Mouse (Mus musculus) forebrain, embryonic 16.5 days (tissue): ENCODE data around the gene Dram1. TPM values are rescaled to one million over a fixed set of nuclear protein-coding genes. Genes with fewer than 3 reads are reported as not detected.

ENCODE experiments used
- ATAC-seq: fragments of 200-750 bp; cut with Nextera tagmentation; 2 replicates; pipeline ENCODE4 v1.8.0; 2017; ENCODE audit warnings: mild to moderate bottlenecking, moderate library complexity
- H3K27ac ChIP-seq: fragments of 300-500 bp; sonication (generic); 2 replicates; pipeline ENCODE4 v1.5.1; 2014; ENCODE audit warnings: low read length, control low read depth
- H3K27me3 ChIP-seq: fragments of 300-500 bp; sonication (generic); replicated peaks from 2 replicates; pipeline ENCODE4 v1.6.1; 2014; ENCODE audit warnings: low read length; ENCODE audit not compliant: control insufficient read depth, insufficient read depth
- H3K36me3 ChIP-seq: fragments of 300-500 bp; sonication (generic); 2 replicates; pipeline ENCODE4 v1.6.1; 2014; ENCODE audit not compliant: control insufficient read depth, insufficient read depth
- H3K4me1 ChIP-seq: fragments of 300-500 bp; sonication (generic); replicated peaks from 2 replicates; pipeline ENCODE4 v1.6.1; 2014; ENCODE audit warnings: low read length; ENCODE audit not compliant: control insufficient read depth, insufficient read depth
- H3K4me2 ChIP-seq: fragments of 300-500 bp; sonication (generic); 2 replicates; pipeline ENCODE4 v1.6.1; 2014; ENCODE audit warnings: mild to moderate bottlenecking, low read length, control low read depth
- H3K4me3 ChIP-seq: fragments of 300-500 bp; sonication (generic); replicated peaks from 2 replicates; pipeline ENCODE4 v1.5.1; 2014; ENCODE audit warnings: mild to moderate bottlenecking, low read length, control low read depth
- H3K9ac ChIP-seq: fragments of 300-500 bp; sonication (generic); replicated peaks from 2 replicates; pipeline ENCODE4 v1.6.1; 2014; ENCODE audit warnings: low read depth, low read length, control low read depth
- H3K9me3 ChIP-seq: fragments of 300-500 bp; sonication (generic); 2 replicates; pipeline ENCODE4 v1.6.1; 2016; ENCODE audit warnings: low read length; ENCODE audit not compliant: control insufficient read depth
- WGBS: fragments of 180-500 bp; shearing (Covaris S2); extraction: QIAGEN DNeasy Blood & Tissue Kit; methylation state at CpG from one replicate; pipeline ENCODE4 v1.1.7; 2014; 5-methylcytosine and 5-hydroxymethylcytosine counted together
- polyA plus RNA-seq: library from polyadenylated mRNA; unstranded; fragments of >200 nt; fragmentation: Nextera tagmentation; extraction: Ambion mirVana; gene quantifications from 2 replicates; pipeline ENCODE4 v1.2.1, GENCODE M21; 2015

The Dram1 gene
- polyA plus RNA-seq, 1 experiment from 2014 or later, result 0.70 TPM

DNA sequence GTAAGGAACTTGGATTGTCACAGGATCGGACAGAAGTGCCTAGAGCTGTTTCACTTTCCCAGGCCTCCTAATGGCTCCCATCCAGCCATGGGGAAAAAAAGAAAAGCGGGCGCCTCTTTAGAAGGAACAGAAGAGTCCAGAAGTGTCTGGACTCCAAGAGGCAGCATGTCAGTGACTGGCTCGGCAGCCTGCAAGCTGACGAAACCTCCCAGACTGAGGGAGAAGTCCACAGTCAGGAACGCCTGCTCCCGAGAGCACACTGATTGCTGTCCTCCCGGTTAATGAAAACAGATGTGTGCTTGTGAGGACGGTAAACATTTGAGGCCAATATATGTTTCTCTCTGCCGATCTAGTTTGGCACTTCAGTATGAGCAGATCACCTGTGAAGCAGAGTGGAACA lies 81.9 kb downstream of the Dram1 start:
- Histone ChIP-seq H3K36me3 (no peaks in the 10 kb centered on the region), H3K4me3 (no peak overlapping the region), H3K27ac (no peak overlapping the region), H3K9me3 (no peaks in the 10 kb centered on the region), H3K27me3 (no peaks in the 10 kb centered on the region), H3K9ac (no peak overlapping the region), H3K4me2 (no peak overlapping the region), H3K4me1 (no peaks in the 10 kb centered on the region)
- ATAC-seq, result no peak
- WGBS, result 81% methylated on average over 10 of the region's 10 CpGs

DNA sequence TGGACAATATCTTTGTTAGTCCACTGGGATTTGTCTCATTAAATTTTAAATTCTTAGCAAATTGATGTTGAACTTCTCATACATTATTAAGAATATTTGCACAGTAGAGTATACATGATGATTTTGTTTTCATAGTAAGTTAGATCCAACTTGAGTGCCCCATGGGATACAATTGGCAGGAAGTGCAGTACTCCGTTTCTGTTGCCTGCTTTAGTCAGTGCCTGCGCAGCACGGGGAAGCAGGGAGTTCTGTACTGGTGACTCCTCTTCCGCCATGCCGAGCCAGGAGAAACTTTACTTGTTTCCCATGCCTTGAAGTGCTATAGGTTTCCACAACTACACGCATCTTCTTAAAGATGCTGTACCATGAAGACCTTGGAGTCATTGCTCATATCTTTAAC lies 83.8 kb downstream of the Dram1 start:
- no peaks in the 10 kb centered on the region for H3K27me3 ChIP-seq
- H3K27ac ChIP-seq, result no peak overlapping the region
- no peak for ATAC-seq
- H3K4me1 ChIP-seq, result no peaks in the 10 kb centered on the region
- no peak overlapping the region for H3K9ac ChIP-seq
- no peak overlapping the region for H3K4me3 ChIP-seq
- H3K36me3 ChIP-seq, result no peaks in the 10 kb centered on the region
- no peak overlapping the region for H3K4me2 ChIP-seq
- WGBS, result 87% methylated on average over 6 of the region's 6 CpGs
- H3K9me3 ChIP-seq, result no peaks in the 10 kb centered on the region

DNA sequence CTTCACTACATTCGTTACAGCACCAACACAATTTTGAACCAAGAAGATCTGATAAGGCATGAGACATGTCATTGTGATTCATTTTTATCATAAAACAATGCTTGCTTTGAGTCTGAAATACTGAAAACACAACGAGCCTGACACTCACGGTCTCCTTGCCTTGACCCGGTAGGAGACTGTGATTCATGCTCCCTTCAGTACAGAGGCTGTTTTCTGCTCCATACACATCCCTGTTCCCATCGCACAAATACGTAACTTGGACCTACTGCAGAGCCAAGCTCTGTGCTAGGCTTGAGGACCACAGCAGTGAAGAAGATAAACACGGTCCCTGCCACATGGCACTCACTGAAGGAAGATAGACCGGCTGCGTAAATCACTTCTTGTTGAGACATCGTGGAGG lies 90.8 kb downstream of the Dram1 start:
- ATAC-seq, result no peak
- 91% methylated on average over 10 of the region's 10 CpGs for WGBS
- no peaks in the 10 kb centered on the region for H3K9me3 ChIP-seq

DNA sequence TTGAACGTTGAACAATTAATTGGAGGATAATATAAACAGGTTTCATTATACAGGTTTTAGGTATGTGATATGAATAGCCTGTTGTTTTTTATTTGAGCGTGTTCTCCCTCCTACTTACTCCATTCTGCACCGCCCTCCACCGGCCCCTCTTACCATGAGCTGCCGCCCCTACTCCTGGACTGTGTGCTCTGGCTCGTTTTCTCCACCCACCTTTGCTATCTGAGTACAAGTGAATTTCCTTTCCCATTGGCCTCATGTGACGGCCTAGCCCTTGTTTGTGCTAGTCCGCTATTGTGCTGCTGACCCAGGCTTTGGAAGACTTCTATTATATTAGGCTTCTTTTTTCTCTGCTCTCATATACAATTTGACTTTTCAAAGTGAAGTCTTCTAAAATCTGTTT lies 91.6 kb downstream of the Dram1 start:
- Histone ChIP-seq H3K4me3 (no peak overlapping the region), H3K9me3 (no peaks in the 10 kb centered on the region), H3K27me3 (no peaks in the 10 kb centered on the region), H3K27ac (no peak overlapping the region), H3K36me3 (no peaks in the 10 kb centered on the region), H3K4me2 (no peak overlapping the region), H3K4me1 (no peaks in the 10 kb centered on the region), H3K9ac (no peak overlapping the region)
- ATAC-seq, result no peak
- 63% methylated on average over 8 of the region's 8 CpGs for WGBS

More for the DNA sequence above, 90.8 kb downstream of the Dram1 start:
- H3K9ac ChIP-seq, result no peak overlapping the region
- no peak overlapping the region for H3K4me2 ChIP-seq
- H3K4me1 ChIP-seq, result no peaks in the 10 kb centered on the region
- no peak overlapping the region for H3K27ac ChIP-seq
- H3K27me3 ChIP-seq, result no peaks in the 10 kb centered on the region
- H3K36me3 ChIP-seq, result no peaks in the 10 kb centered on the region
- no peak overlapping the region for H3K4me3 ChIP-seq

DNA sequence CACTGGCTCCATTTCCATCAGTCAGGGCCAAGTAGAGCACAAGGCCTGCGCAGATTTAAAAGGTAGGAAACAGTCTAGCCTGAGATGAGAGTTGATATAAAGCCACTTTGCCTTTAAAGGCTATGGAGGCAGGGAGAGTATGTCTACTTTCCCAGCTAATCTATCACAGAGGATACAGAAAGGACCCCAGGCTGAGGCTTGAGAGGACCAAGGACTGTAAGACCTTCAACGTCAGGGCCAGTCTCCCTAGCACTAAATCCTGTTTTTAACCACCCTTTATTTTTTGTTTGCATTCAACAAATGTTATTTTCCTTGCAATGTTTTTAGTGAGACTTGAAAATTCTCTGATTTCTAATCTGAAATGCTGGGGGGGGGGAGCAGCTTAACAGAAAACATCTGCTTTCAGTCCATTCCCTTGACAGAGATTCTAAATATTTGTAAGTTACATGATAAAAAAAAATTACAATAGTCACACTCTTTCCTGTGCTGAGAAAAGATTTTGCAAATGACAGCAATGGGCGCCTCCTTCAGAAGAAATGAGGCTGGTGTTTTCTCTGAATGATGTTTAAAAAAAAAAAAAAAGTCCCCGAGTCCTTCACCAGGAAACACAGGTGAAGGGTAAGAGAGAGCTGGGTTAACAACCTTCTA lies 94.4 kb downstream of the Dram1 start:
- no peak overlapping the region for H3K4me3 ChIP-seq
- H3K4me1 ChIP-seq, result no peaks in the 10 kb centered on the region
- no peak overlapping the region for H3K27ac ChIP-seq
- no peaks in the 10 kb centered on the region for H3K27me3 ChIP-seq
- H3K9me3 ChIP-seq, result no peaks in the 10 kb centered on the region
- no peak overlapping the region for H3K4me2 ChIP-seq
- ATAC-seq, result no peak
- 89% methylated on average over 4 of the region's 4 CpGs for WGBS
- H3K36me3 ChIP-seq, result no peaks in the 10 kb centered on the region
- H3K9ac ChIP-seq, result no peak overlapping the region

DNA sequence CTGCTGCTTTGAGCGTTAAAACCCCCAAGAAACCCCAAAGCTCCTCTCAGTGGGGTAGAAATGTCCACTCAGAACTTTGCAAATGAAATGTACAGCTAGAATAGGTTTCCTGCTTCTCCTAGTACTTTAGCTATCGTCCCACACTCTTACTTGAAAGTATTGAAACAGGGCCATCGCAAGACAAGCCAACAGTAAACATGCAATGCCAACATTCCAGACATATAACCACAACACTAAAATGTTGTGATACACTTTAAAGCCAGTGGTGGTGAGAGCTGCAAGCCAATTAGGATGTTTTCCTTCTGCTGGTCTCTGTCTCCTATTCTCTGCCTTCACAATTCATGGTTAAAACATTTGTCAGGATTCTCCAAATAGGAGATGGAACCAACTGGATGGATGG lies 97.2 kb downstream of the Dram1 start:
- Histone ChIP-seq H3K4me2 (no peak overlapping the region), H3K4me1 (no peaks in the 10 kb centered on the region), H3K27ac (no peak overlapping the region), H3K9me3 (no peaks in the 10 kb centered on the region), H3K36me3 (no peaks in the 10 kb centered on the region), H3K27me3 (no peaks in the 10 kb centered on the region), H3K9ac (no peak overlapping the region), H3K4me3 (no peak overlapping the region)
- WGBS, result 90% methylated on average over 3 of the region's 3 CpGs
- ATAC-seq, result no peak

DNA sequence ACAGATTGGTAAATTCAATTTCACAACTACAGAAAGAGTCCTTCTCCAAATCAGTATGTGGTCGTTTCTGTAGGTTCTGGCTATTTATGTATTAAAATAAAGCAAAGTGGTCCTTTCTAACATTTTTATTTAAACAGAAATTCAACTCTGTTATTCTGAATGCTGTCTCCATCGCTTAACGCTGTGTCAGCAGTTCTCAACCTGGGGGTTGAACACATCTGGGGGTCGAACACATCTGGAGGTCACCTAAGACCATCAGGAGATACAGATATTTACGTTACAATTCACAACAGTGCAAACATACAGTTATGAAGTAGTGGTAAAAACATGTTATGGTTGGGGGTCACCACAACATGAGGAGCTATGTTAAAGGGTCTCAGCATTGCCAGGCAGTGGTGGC lies 104.8 kb downstream of the Dram1 start:
- Histone ChIP-seq H3K27ac (no peak overlapping the region), H3K9ac (no peak overlapping the region), H3K4me2 (no peak overlapping the region), H3K9me3 (no peaks in the 10 kb centered on the region), H3K4me3 (no peak overlapping the region), H3K36me3 (no peaks in the 10 kb centered on the region), H3K27me3 (no peaks in the 10 kb centered on the region), H3K4me1 (no peaks in the 10 kb centered on the region)
- 89% methylated on average over 5 of the region's 5 CpGs for WGBS
- no peak for ATAC-seq

Other genes starting within 250 kb of the Dram1 start
- 4.1 and 4.6 TPM in 2 replicates for gene Parpbp, start 232.1 kb downstream of the Dram1 start, polyA plus RNA-seq
- 35.6 and 38.7 TPM in 2 replicates for gene Nup37, start 232.1 kb downstream of the Dram1 start, polyA plus RNA-seq
- gene Washc3, start 178.0 kb downstream of the Dram1 start, polyA plus RNA-seq, result 38.7 and 43.4 TPM in 2 replicates
- 17.8 and 18.4 TPM in 2 replicates for gene Gnptab, start 52 bp upstream of the Dram1 start, polyA plus RNA-seq
- not detected in 2 replicates for gene Sycp3, start 80.5 kb upstream of the Dram1 start, polyA plus RNA-seq
- 6.3 and 7.1 TPM in 2 replicates for gene Chpt1, start 125.0 kb upstream of the Dram1 start, polyA plus RNA-seq
- 1.8 and 2.6 TPM in 2 replicates for gene Mybpc1, start 226.1 kb upstream of the Dram1 start, polyA plus RNA-seq